Mouse (Mus musculus): Measurements from ENCODE around the gene Gm49387.
A peak's percentile ranks its signal among the peaks of the same experiment; 100 is the strongest.

DNA sequence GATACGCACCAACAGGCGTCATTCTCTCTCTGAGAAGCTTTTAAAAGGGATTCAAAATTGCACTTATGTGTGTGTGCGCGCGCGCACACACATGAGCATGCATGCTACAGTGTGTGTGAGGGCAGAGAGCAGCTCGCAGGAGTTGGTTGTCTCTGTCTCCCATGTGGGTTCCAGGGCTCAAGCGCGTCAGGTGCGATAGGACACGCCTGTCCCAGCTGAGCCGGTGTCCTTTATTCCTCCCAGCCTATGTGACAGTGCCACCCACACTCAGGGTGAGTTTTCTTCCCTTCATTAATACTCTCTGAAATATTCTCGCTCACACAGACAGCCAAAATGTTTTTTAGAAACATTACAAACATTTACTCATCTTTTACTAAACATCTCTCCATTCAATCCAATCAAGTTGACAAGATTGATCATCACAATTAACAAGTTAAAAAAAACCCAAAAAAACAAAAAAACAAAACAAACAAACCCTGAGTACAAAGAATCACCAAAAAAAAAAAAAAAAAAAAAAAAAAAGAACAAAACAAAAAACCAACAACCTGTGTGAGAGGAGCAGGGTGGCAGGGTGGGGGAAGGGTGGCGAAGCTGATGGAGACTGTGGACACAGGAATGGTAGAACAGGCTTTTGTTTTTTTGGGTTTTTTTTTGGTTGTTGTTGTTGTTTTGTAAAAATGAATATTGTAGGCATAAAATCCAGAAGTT, 38.6 kb downstream of the Gm49387 start:
- TF ChIP-seq ZC3H11A (IDR thresholded peaks at IDR 0.05; ENCODE audit: borderline replicate concordance, low read depth, low read length), result no peak
- TF ChIP-seq MAFK (IDR thresholded peaks at IDR 0.05; ENCODE audit: insufficient read depth, low read depth, low read length), result no peak
- peak; percentile 64; the same call in 1 of the 2 replicates for TF ChIP-seq ZNF384 (IDR thresholded peaks at IDR 0.05; ENCODE audit: low read depth, low read length)
